ENCODE assay signal across 22 mouse cellular contexts in the genomic region with DNA sequence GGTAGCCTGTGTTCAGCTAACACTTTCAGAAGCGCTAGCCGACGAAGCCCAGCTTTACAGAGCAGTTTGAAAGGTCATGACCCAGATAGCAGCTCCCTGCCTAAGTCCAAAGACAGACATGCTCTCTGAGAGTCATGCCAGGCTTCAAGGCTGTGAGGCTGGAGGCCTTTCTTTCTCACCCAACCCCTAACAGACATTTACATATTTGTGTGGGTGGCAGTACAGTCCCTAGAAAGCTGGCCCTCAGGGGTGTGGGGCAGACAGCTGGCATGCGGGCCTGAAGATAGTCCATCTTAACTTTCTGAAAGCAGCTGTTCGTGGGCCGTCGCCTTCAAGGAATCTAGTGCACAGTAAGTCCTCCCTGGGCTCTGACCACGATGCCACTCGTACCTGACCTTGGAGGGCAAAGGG. TPM values are rescaled to one million over a fixed set of nuclear protein-coding genes. Genes with fewer than 3 reads are reported as not detected.
DNase-seq lines count a peak whose midpoint lies in the region; ATAC-seq and TF ChIP-seq lines count a peak whose summit lies in the region.
"Had no signal": no experiment of that assay in that cellular context is flagged by ENCODE, and none has a peak within 500 bp of the region (broad histone marks: within the 10 kb centered on the region; RNA-seq: fewer than 3 reads in every experiment).

No protein-coding gene starts in this region.

- no peak overlapping the region for H3ac ChIP-seq in myocyte (ENCODE audit: control insufficient read depth, insufficient read length)

- H3K36me3 ChIP-seq in CH12.LX (replicated peaks in 1 of 2; ENCODE audit: control insufficient read depth in 1 of 2, insufficient read depth in 1 of 2, low read length in 1 of 2) (peaks cover 21 to 46% of the 10 kb centered on the region in 2 experiments), myocyte (ENCODE audit: control insufficient read depth, insufficient read depth) (no peaks in the 10 kb centered on the region)
- no peaks in the 10 kb centered on the region for H3K36me3 ChIP-seq in kidney, embryonic 15.5 days
- H3K36me3 ChIP-seq: limb, embryonic 15.5 days; neural tube, embryonic 13.5 days had no signal

- TF ChIP-seq CTCF in lung, adult 2 months (IDR thresholded peaks at IDR 0.05; ENCODE audit: insufficient read depth, low read length), result no peak
- no peak for TF ChIP-seq CTCF in CH12.LX (conservative IDR thresholded peaks at IDR 0.05 in 1 of 2, IDR thresholded peaks at IDR 0.05 in 1 of 2; ENCODE audit: low read depth in 2 of 2, low read length in 2 of 2)

- H3K27me3 ChIP-seq in CH12.LX (replicated peaks), result no peaks in the 10 kb centered on the region
- H3K27me3 ChIP-seq in myocyte (ENCODE audit: control insufficient read depth, insufficient read depth, insufficient read length), result no peaks in the 10 kb centered on the region
- no peaks in the 10 kb centered on the region for H3K27me3 ChIP-seq in kidney, embryonic 15.5 days
- H3K27me3 ChIP-seq: limb, embryonic 15.5 days; neural tube, embryonic 13.5 days had no signal

- 61% methylated on average over 9 of the region's 9 CpGs for WGBS in lung, adult 2 months
- WGBS in kidney, embryonic 15.5 days, result 51% methylated on average over 9 of the region's 9 CpGs

- in situ Hi-C loops in CH12.LX (cut with MboI; ENCODE audit: low pct_ligation_motif_present, low pct_unique_long_range_greater_than_20kb, low sequenced_read_pairs), result no loop called here

- TF ChIP-seq EP300 in CH12.LX (IDR thresholded peaks at IDR 0.05; ENCODE audit: low read length), result peak; percentile 24; the same call in 1 of the 2 replicates

- TF ChIP-seq POLR2A in lung, adult 2 months (IDR thresholded peaks at IDR 0.05; ENCODE audit: borderline replicate concordance, extremely low read depth, low read depth, low read length), result no peak
- TF ChIP-seq POLR2A in CH12.LX (IDR thresholded peaks at IDR 0.05; ENCODE audit: low read depth, low read length) (no peak; the same call in 1 of the 2 replicates), myocyte (IDR thresholded peaks at IDR 0.05; ENCODE audit: insufficient read length, low read depth) (no peak)

- H3K9ac ChIP-seq in CH12.LX (ENCODE audit: insufficient read depth, low read depth), result peak overlapping the region; percentile 64
- H3K9ac ChIP-seq in kidney, embryonic 15.5 days, result no peak overlapping the region
- H3K9ac ChIP-seq: forebrain, postnatal 0 days; limb, embryonic 15.5 days; neural tube, embryonic 13.5 days had no signal

- peak overlapping the region; percentile 86 for H3K27ac ChIP-seq in CH12.LX (ENCODE audit: insufficient read depth, low read depth)
- H3K27ac ChIP-seq in kidney, embryonic 15.5 days, result no peak overlapping the region
- H3K27ac ChIP-seq: gastrocnemius, adult 2 months; hindbrain, postnatal 0 days; limb, embryonic 15.5 days; neural tube, embryonic 13.5 days had no signal

- ATAC-seq in kidney, embryonic 15.5 days (replicated peaks; ENCODE audit: low FRiP score), result no peak
- ATAC-seq: forebrain, postnatal 0 days; hindbrain, postnatal 0 days had no signal

- 0 out of 2 replicates have a peak, but pooled peaks cover 2% of the 10 kb centered on the region for H3K4me1 ChIP-seq in lung, adult 2 months (ENCODE audit: control insufficient read depth, insufficient read depth, low read length)
- H3K4me1 ChIP-seq in CH12.LX (ENCODE audit: control insufficient read depth in 1 of 2, insufficient read depth in 2 of 2), result peaks cover 39 to 56% of the 10 kb centered on the region in 2 experiments
- peaks cover 19% of the 10 kb centered on the region for H3K4me1 ChIP-seq in kidney, embryonic 15.5 days
- H3K4me1 ChIP-seq: limb, embryonic 15.5 days; neural tube, embryonic 13.5 days had no signal

- peak; percentile 69 for DNase-seq in lung, postnatal 10 days
- DNase-seq in lung, adult 2 months, result no peak
- DNase-seq in B cell, adult 2 months, result peak; percentile 49 to 54
- DNase-seq in CH12.LX (ENCODE audit: extremely low read depth), result peak; percentile 51
- no peak for DNase-seq in cerebellum, postnatal 36 days
- no peak for DNase-seq in kidney, postnatal 10 days
- DNase-seq: adrenal gland, adult 2 months; cerebellum, adult 11 months; cerebellum, postnatal 14 days; forebrain, postnatal 0 days; gastrocnemius, adult 2 months; heart, adult 18-20 months; kidney, adult 2 months; thymus, postnatal 25 days had no signal

- peak overlapping the region; percentile 82 for H3K4me2 ChIP-seq in CH12.LX (ENCODE audit: insufficient read depth, low read depth, poor library complexity, severe bottlenecking)
- H3K4me2 ChIP-seq in myocyte (ENCODE audit: low read depth), result peak overlapping the region; percentile 5
- no peak overlapping the region for H3K4me2 ChIP-seq in kidney, embryonic 15.5 days
- H3K4me2 ChIP-seq: limb, embryonic 15.5 days; neural tube, embryonic 13.5 days had no signal

- H3K79me2 ChIP-seq in CH12.LX (replicated peaks; ENCODE audit: control insufficient read depth, extremely low read depth, insufficient read depth, poor library complexity, severe bottlenecking), result peaks cover 45% of the 10 kb centered on the region
- no peaks in the 10 kb centered on the region for H3K79me2 ChIP-seq in myocyte (ENCODE audit: control insufficient read depth, insufficient read depth)

- TF ChIP-seq RAD21 in CH12.LX (IDR thresholded peaks at IDR 0.05; ENCODE audit: low read depth, low read length), result no peak

- dilution Hi-C loops in CH12.LX (cut with MboI; ENCODE audit: extremely low pct_ligation_motif_present, extremely low pct_unique_long_range_greater_than_20kb, low sequenced_read_pairs), result no loop called here

- no peaks in the 10 kb centered on the region for H3K9me3 ChIP-seq in CH12.LX (replicated peaks; ENCODE audit: low read length)
- no peaks in the 10 kb centered on the region for H3K9me3 ChIP-seq in kidney, embryonic 15.5 days (replicated peaks)
- H3K9me3 ChIP-seq: limb, embryonic 15.5 days; neural tube, embryonic 13.5 days had no signal

- no peak overlapping the region for H3K4me3 ChIP-seq in lung, adult 2 months (replicated peaks; ENCODE audit: extremely low read depth, low read depth, low read length)
- H3K4me3 ChIP-seq in CH12.LX (replicated peaks in 1 of 3; ENCODE audit: low read depth in 2 of 3, low read length in 2 of 3, poor library complexity in 1 of 3) (peak overlapping the region; percentile 80 to 99 (median 94)), myocyte (no peak overlapping the region)
- no peak overlapping the region for H3K4me3 ChIP-seq in kidney, embryonic 15.5 days (replicated peaks)
- H3K4me3 ChIP-seq: gastrocnemius, adult 2 months; limb, embryonic 15.5 days; megakaryocyte, embryonic 14.5 days; neural tube, embryonic 13.5 days had no signal

TF ChIP-seq in CH12.LX, 34 proteins besides CTCF, POLR2A, EP300 and RAD21 (continues in another document):
- no peak for TF ChIP-seq ZNF384 (IDR thresholded peaks at IDR 0.05; ENCODE audit: low read depth, low read length)
- no peak for TF ChIP-seq POLR2AphosphoS2 (IDR thresholded peaks at IDR 0.05; ENCODE audit: low read depth, low read length)
- no peak for TF ChIP-seq ZKSCAN1 (IDR thresholded peaks at IDR 0.05; ENCODE audit: borderline replicate concordance, low read depth, low read length)
- TF ChIP-seq NELFE (IDR thresholded peaks at IDR 0.05; ENCODE audit: low read depth, low read length), result no peak
- 0 out of 2 replicates have a peak, but pooled peaks have one; percentile 43 for TF ChIP-seq CHD2 (IDR thresholded peaks at IDR 0.05; ENCODE audit: low read length)
- TF ChIP-seq TCF12 (IDR thresholded peaks at IDR 0.05; ENCODE audit: low read depth, low read length), result 0 out of 2 replicates have a peak, but pooled peaks have one; percentile 38
- TF ChIP-seq IRF4 (IDR thresholded peaks at IDR 0.05; ENCODE audit: low read depth, low read length), result peak; percentile 56; the same call in 1 of the 2 replicates

TF ChIP-seq in myocyte, 11 proteins besides CTCF, POLR2A, EP300 and RAD21 (continues in another document):
- peak; percentile 70 to 97 (median 96) for TF ChIP-seq MYOD1 (IDR thresholded peaks at IDR 0.05; ENCODE audit: control insufficient read depth in 1 of 3, insufficient read length in 2 of 3, low read depth in 2 of 3)
- TF ChIP-seq SRF (IDR thresholded peaks at IDR 0.05; ENCODE audit: control insufficient read depth, insufficient read length, low read depth), result no peak
- TF ChIP-seq E2F4 (IDR thresholded peaks at IDR 0.05; ENCODE audit: insufficient read depth), result no peak
- no peak for TF ChIP-seq MAX (IDR thresholded peaks at IDR 0.05; ENCODE audit: low read depth)
- peak; percentile 98 for TF ChIP-seq TCF12 (IDR thresholded peaks at IDR 0.05; ENCODE audit: insufficient read depth, poor library complexity, severe bottlenecking)
- TF ChIP-seq TCF3 (IDR thresholded peaks at IDR 0.05; ENCODE audit: insufficient read length, low read depth), result peak; percentile 85
- TF ChIP-seq MYOG (IDR thresholded peaks at IDR 0.05; ENCODE audit: control insufficient read depth in 1 of 3, insufficient read depth in 1 of 3, insufficient read length in 2 of 3, low read depth in 2 of 3), result peak; percentile 93 to 98 (median 97)
- TF ChIP-seq REST (IDR thresholded peaks at IDR 0.05; ENCODE audit: insufficient read depth, insufficient read length), result no peak

RNA-seq across cellular contexts. Expression of a gene that starts 6.1 kb away (rescaled TPM):
- 9.2 and 12.9 TPM in 2 replicates for polyA plus RNA-seq in lung, adult 2 months (2012; rRNA removed)
- 31.1 and 44.7 TPM in 2 replicates for total RNA-seq in CH12.LX (2012; rRNA removed)
- total RNA-seq in CH12.LX (2014; rRNA removed), result 19.4 and 24.4 TPM in 2 replicates
- polyA plus RNA-seq in CH12.LX (2012; ENCODE audit: insufficient read length, low read depth), result 50.9 and 62.1 TPM in 2 replicates
- 0.02 TPM for polyA plus RNA-seq in myocyte (2012; fragmentation: generic; extraction: Trizol)
- 0.12 and 0.14 TPM in 2 replicates for polyA plus RNA-seq in kidney, embryonic 15.5 days (2015; fragmentation: Nextera tagmentation; extraction: Ambion mirVana)
- total RNA-seq: layer of hippocampus, postnatal 10 days; left cerebral cortex, postnatal 25 days had no signal
- polyA plus RNA-seq: forebrain, postnatal 0 days; neural tube, embryonic 13.5 days had no signal

RNA-seq across cellular contexts. Expression of a gene that starts 32.7 kb away (rescaled TPM):
- 17.0 and 21.4 TPM in 2 replicates for polyA plus RNA-seq in lung, adult 2 months (2012; rRNA removed)
- total RNA-seq in CH12.LX (2012; rRNA removed), result 78.0 and 90.6 TPM in 2 replicates
- total RNA-seq in CH12.LX (2014; rRNA removed), result 111 and 128 TPM in 2 replicates
- 68.3 and 78.0 TPM in 2 replicates for polyA plus RNA-seq in CH12.LX (2012; ENCODE audit: insufficient read length, low read depth)
- polyA plus RNA-seq in myocyte (2012; fragmentation: generic; extraction: Trizol), result 21.5 TPM
- 113 and 122 TPM in 2 replicates for polyA plus RNA-seq in kidney, embryonic 15.5 days (2015; fragmentation: Nextera tagmentation; extraction: Ambion mirVana)

RNA-seq across cellular contexts. Expression of a gene that starts 53.2 kb away (rescaled TPM):
- polyA plus RNA-seq in lung, adult 2 months (2012; rRNA removed), result 9.4 and 10.0 TPM in 2 replicates
- total RNA-seq in CH12.LX (2012; rRNA removed), result 3.1 and 3.5 TPM in 2 replicates
- total RNA-seq in CH12.LX (2014; rRNA removed), result 2.5 TPM in 2 replicates
- 3.0 and 3.5 TPM in 2 replicates for polyA plus RNA-seq in CH12.LX (2012; ENCODE audit: insufficient read length, low read depth)
- polyA plus RNA-seq in myocyte (2012; fragmentation: generic; extraction: Trizol), result 9.6 TPM
- polyA plus RNA-seq in kidney, embryonic 15.5 days (2015; fragmentation: Nextera tagmentation; extraction: Ambion mirVana), result 11.2 and 11.9 TPM in 2 replicates

RNA-seq across cellular contexts. Expression of a gene that starts 59.5 kb away (rescaled TPM):
- polyA plus RNA-seq in lung, adult 2 months (2012; rRNA removed), result 9.3 and 13.3 TPM in 2 replicates
- total RNA-seq in CH12.LX (2012; rRNA removed) (16.2 and 27.7 TPM in 2 replicates), CH12.LX (2014; rRNA removed) (2.0 and 3.1 TPM in 2 replicates)
- polyA plus RNA-seq in CH12.LX (2012; ENCODE audit: insufficient read length, low read depth) (14.4 and 14.6 TPM in 2 replicates), myocyte (2012; fragmentation: generic; extraction: Trizol) (24.4 TPM)
- 1.0 and 1.8 TPM in 2 replicates for polyA plus RNA-seq in kidney, embryonic 15.5 days (2015; fragmentation: Nextera tagmentation; extraction: Ambion mirVana)

Comparison
In these comparisons a context has a peak if more than half of its experiments do, and no peak if none do; other contexts are left out.
1. DNase-seq: peak in lung, postnatal 10 days (single experiment), B cell, adult 2 months (2 of 2) and CH12.LX (single experiment); none in lung, adult 2 months (single experiment), cerebellum, postnatal 36 days (0 of 2) and kidney, postnatal 10 days (single experiment).
2. H3K4me3 ChIP-seq: peak in CH12.LX (3 of 3); none in lung, adult 2 months (single experiment), myocyte (single experiment) and kidney, embryonic 15.5 days (single experiment).